Comparison of ENCODE assay signal across 8 mouse cellular contexts in genomic region chr3:55787487-55788213, GRCm38 (mm10). TPM values are rescaled to one million over a fixed set of nuclear protein-coding genes. Genes with fewer than 3 reads are reported as not detected.
DNase-seq lines count a peak whose midpoint lies in the region; ATAC-seq lines count a peak whose summit lies in the region.

No protein-coding gene starts in this region.

- H3K4me1 ChIP-seq in intestine, embryonic 14.5 days (replicated peaks; ENCODE audit: control insufficient read depth, insufficient read depth, low read length): peaks cover 6% of the 10 kb centered on the region; the same call in 1 of the 2 replicates
- H3K4me1 ChIP-seq in liver, embryonic 15.5 days (replicated peaks): 0 out of 2 replicates have a peak, but pooled peaks cover 9% of the 10 kb centered on the region
- peaks cover 13% of the 10 kb centered on the region for H3K4me1 ChIP-seq in neural tube, embryonic 12.5 days

- H3K9ac ChIP-seq in intestine, embryonic 14.5 days (ENCODE audit: low read length): peak overlapping the region; percentile 40; the same call in 1 of the 2 replicates
- no peak overlapping the region for H3K9ac ChIP-seq in liver, embryonic 15.5 days
- H3K9ac ChIP-seq in neural tube, embryonic 12.5 days: peak overlapping the region; percentile 64

- no peak for DNase-seq in frontal cortex, postnatal 25 days (ENCODE audit: low spot score in 2 of 2)
- peak; percentile 88 for DNase-seq in intestine, embryonic 14.5 days (ENCODE audit: low spot score)
- DNase-seq in T-cell, adult 2 months (ENCODE audit: low spot score): no peak

- peak overlapping the region; percentile 65 for H3K4me2 ChIP-seq in intestine, embryonic 14.5 days (ENCODE audit: low read length)
- peak overlapping the region; percentile 67 for H3K4me2 ChIP-seq in liver, embryonic 15.5 days
- peak overlapping the region; percentile 70 for H3K4me2 ChIP-seq in neural tube, embryonic 12.5 days (replicated peaks)

- peaks cover 55% of the 10 kb centered on the region for H3K27me3 ChIP-seq in intestine, embryonic 14.5 days (replicated peaks; ENCODE audit: control insufficient read depth, insufficient read depth, low read length)
- peaks cover 65% of the 10 kb centered on the region for H3K27me3 ChIP-seq in liver, embryonic 15.5 days
- H3K27me3 ChIP-seq in neural tube, embryonic 12.5 days (replicated peaks): peaks cover 23% of the 10 kb centered on the region

- no peaks in the 10 kb centered on the region for H3K9me3 ChIP-seq in intestine, embryonic 14.5 days (ENCODE audit: control insufficient read depth, low read length)
- H3K9me3 ChIP-seq in liver, embryonic 15.5 days (replicated peaks): no peaks in the 10 kb centered on the region
- H3K9me3 ChIP-seq in neural tube, embryonic 12.5 days: no peaks in the 10 kb centered on the region

- peak overlapping the region; percentile 23; the same call in 1 of the 2 replicates for H3K27ac ChIP-seq in intestine, embryonic 14.5 days (ENCODE audit: low read depth)
- H3K27ac ChIP-seq in liver, embryonic 15.5 days (replicated peaks): no peak overlapping the region
- peak overlapping the region; percentile 74 for H3K27ac ChIP-seq in neural tube, embryonic 12.5 days

- peak overlapping the region; percentile 37 for H3K4me3 ChIP-seq in intestine, embryonic 14.5 days (ENCODE audit: low read depth, low read length)
- H3K4me3 ChIP-seq in liver, embryonic 15.5 days (replicated peaks): peak overlapping the region; percentile 47
- peak overlapping the region; percentile 41 for H3K4me3 ChIP-seq in neural tube, embryonic 12.5 days

- WGBS in intestine, embryonic 14.5 days: 1% methylated on average over 54 of the region's 54 CpGs
- 2% methylated on average over 54 of the region's 54 CpGs for WGBS in liver, embryonic 15.5 days (ENCODE audit: insufficient replicate concordance)
- WGBS in neural tube, embryonic 12.5 days: under 1% methylated on average over 54 of the region's 54 CpGs

- no peaks in the 10 kb centered on the region for H3K36me3 ChIP-seq in intestine, embryonic 14.5 days (ENCODE audit: control insufficient read depth, insufficient read depth, low read length)
- H3K36me3 ChIP-seq in liver, embryonic 15.5 days (replicated peaks): no peaks in the 10 kb centered on the region
- no peaks in the 10 kb centered on the region for H3K36me3 ChIP-seq in neural tube, embryonic 12.5 days

- ATAC-seq in frontal cortex, adult (ENCODE audit: low TSS enrichment): peak; percentile 42
- ATAC-seq in common myeloid progenitor, adult 5-6 weeks (replicated peaks; ENCODE audit: low read depth, poor library complexity, severe bottlenecking): peak; percentile 30
- peak; percentile 29 for ATAC-seq in granulocyte monocyte progenitor cell, adult 5-6 weeks (replicated peaks; ENCODE audit: poor library complexity, severe bottlenecking)
- peak; percentile 47; the same call in 1 of the 2 replicates for ATAC-seq in intestine, embryonic 14.5 days (replicated peaks; ENCODE audit: low FRiP score, low TSS enrichment, low read depth)
- no peak for ATAC-seq in liver, embryonic 15.5 days (ENCODE audit: insufficient read depth)
- ATAC-seq in neural tube, embryonic 12.5 days (ENCODE audit: low FRiP score, low read depth): peak; percentile 58

RNA-seq across cellular contexts. Expression of gene Mab21l1, which starts 5.3 kb away (rescaled TPM):
- total RNA-seq in common myeloid progenitor, adult 5-6 weeks (2017): not detected in 2 replicates
- total RNA-seq in granulocyte monocyte progenitor cell, adult 5-6 weeks (2014; fragmentation: Nextera tagmentation): not detected in 2 replicates
- 0.10 TPM in 1 of 2 replicates, not detected in the other for total RNA-seq in granulocyte monocyte progenitor cell, adult 5-6 weeks (2017)
- polyA plus RNA-seq in intestine, embryonic 14.5 days (2014; fragmentation: Nextera tagmentation; extraction: Ambion mirVana): 16.6 and 23.5 TPM in 2 replicates
- 0.15 TPM in 1 of 2 replicates, not detected in the other for polyA plus RNA-seq in liver, embryonic 15.5 days (2015; fragmentation: Nextera tagmentation; extraction: Ambion mirVana)
- 52.0 and 57.1 TPM in 2 replicates for polyA plus RNA-seq in neural tube, embryonic 12.5 days (2016; fragmentation: Nextera tagmentation; extraction: Ambion mirVana)

Comparison
In these comparisons a context has a peak if more than half of its experiments do, and no peak if none do; other contexts are left out.
1. RNA of gene Mab21l1, which starts 5.3 kb away (polyA plus RNA-seq): 52.0 to 57.1 TPM in neural tube, embryonic 12.5 days and 16.6 to 23.5 TPM in intestine, embryonic 14.5 days; 0.15 TPM in liver, embryonic 15.5 days; every median in the first group is over 10 times any median in the second.
2. Peak in every context shown above with its lines, with median percentiles within 50 percentile points of each other: H3K4me2 ChIP-seq and H3K4me3 ChIP-seq.